Mouse (Mus musculus) lung, embryonic 14.5 days (tissue): ENCODE results near the gene Bscl2. TPM values are rescaled to one million over a fixed set of nuclear protein-coding genes. Genes with fewer than 3 reads are reported as not detected.

Experiments
- ATAC-seq: fragments of 200-750 bp; cut with Nextera tagmentation; 2 replicates; pipeline ENCODE4 v1.8.0; 2017; ENCODE audit warnings: mild to moderate bottlenecking, moderate TSS enrichment, moderate library complexity; ENCODE audit not compliant: insufficient read depth
- DNase-seq: peaks from one replicate; pipeline ENCODE4 v3.0.0-alpha.2; 2015
- H3K27ac ChIP-seq: fragments of 300-500 bp; sonication (generic); 2 replicates; pipeline ENCODE4 v1.5.1; 2014; ENCODE audit warnings: low read depth, mild to moderate bottlenecking, moderate library complexity
- H3K27me3 ChIP-seq: fragments of 300-500 bp; sonication (generic); 2 replicates; pipeline ENCODE4 v1.6.1; 2014; ENCODE audit warnings: low read length, control low read depth; ENCODE audit not compliant: insufficient read depth
- H3K36me3 ChIP-seq: fragments of 300-500 bp; sonication (generic); 2 replicates; pipeline ENCODE4 v1.6.1; 2014; ENCODE audit warnings: control low read depth; ENCODE audit not compliant: insufficient read depth
- H3K4me1 ChIP-seq: fragments of 300-500 bp; sonication (generic); 2 replicates; pipeline ENCODE4 v1.6.1; 2014; ENCODE audit warnings: antibody characterized with exemption, control low read depth; ENCODE audit not compliant: insufficient read depth
- H3K4me2 ChIP-seq: fragments of 300-500 bp; sonication (generic); 2 replicates; pipeline ENCODE4 v1.6.1; 2014; ENCODE audit warnings: mild to moderate bottlenecking
- H3K4me3 ChIP-seq: fragments of 300-500 bp; sonication (generic); 2 replicates; pipeline ENCODE4 v1.5.1; 2014; ENCODE audit warnings: low read depth, low read length
- H3K9ac ChIP-seq: fragments of 300-500 bp; sonication (generic); 2 replicates; pipeline ENCODE4 v1.6.1; 2014
- H3K9me3 ChIP-seq: fragments of 300-500 bp; sonication (generic); 2 replicates; pipeline ENCODE4 v1.6.1; 2016; ENCODE audit warnings: low read depth, low read length, control low read depth
- CTCF ChIP-seq: IDR thresholded peaks from 2 replicates; pipeline ENCODE4 v1.5.1; 2016; ENCODE audit warnings: antibody characterized with exemption, low read depth
- WGBS: fragments of 180-500 bp; shearing (Covaris S2); extraction: QIAGEN DNeasy Blood & Tissue Kit; methylation state at CpG from one replicate; pipeline ENCODE4 v1.1.7; 2014; 5-methylcytosine and 5-hydroxymethylcytosine counted together
- polyA plus RNA-seq: library from polyadenylated mRNA; unstranded; fragments of >200 nt; fragmentation: Nextera tagmentation; extraction: Ambion mirVana; gene quantifications from 2 replicates; pipeline ENCODE4 v1.2.1, GENCODE M21; 2014

Bscl2 gene
- polyA plus RNA-seq, 1 experiment from 2014 or later = 42.5 TPM

DNA sequence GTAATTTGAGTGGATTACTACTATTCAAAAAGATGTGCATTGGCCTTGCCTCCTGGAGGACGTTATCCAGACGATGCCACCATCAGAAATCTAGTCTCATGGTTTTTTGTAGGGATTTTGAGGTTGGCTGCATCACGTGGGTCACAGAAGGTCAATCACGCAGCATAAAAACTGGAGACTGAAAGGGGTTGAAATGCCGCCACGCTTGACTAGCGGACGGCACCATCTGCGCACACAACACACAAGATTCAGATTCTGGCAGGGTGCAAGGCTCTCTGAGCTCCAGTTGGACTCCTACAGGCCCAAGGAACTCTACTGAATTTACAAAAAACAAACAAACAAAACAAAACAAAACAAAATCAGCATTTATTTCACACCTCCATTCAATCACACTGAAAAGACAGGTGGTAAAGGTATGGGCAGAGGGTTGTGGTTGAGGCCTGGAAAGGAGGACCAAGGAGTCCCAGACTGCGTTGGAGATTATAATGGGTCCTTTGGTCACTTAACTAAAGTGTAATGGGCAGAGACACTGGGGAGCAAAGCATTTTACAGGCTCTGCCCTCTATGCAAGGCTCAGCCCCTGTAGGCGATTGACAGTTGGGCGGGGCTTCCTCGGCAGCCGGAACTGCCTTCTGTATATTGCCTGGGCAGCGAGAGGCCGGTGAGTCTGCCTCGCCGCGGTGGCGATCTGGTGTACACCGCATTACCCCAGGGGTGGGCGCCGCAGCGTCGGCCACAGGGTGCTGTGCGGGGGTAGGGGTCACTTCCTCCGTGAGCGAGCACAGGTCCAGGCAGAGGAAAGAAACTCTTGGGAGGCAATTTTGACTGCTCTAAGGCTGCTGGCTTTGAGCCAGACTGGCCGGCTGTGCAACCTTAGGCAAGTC is 2.9 kb downstream of the Bscl2 start:
- ATAC-seq (peak; percentile 35), DNase-seq (peak; percentile 85)
- Histone ChIP-seq H3K27me3 (no peaks in the 10 kb centered on the region), H3K36me3 (peaks cover 10% of the 10 kb centered on the region), H3K9ac (peak overlapping the region; percentile 61), H3K4me2 (peak overlapping the region; percentile 78), H3K4me3 (peak overlapping the region; percentile 47), H3K27ac (no peak overlapping the region), H3K4me1 (peaks cover 13% of the 10 kb centered on the region), H3K9me3 (no peaks in the 10 kb centered on the region)
- WGBS = 24% methylated on average over 29 of the region's 29 CpGs
- TF ChIP-seq CTCF = 0 out of 2 replicates have a peak, but pooled peaks have one; percentile 7

GRCm38 (mm10) chr19:8841012-8841411 is 3.7 kb downstream of the Bscl2 start:
- WGBS = 89% methylated on average over 7 of the region's 7 CpGs
- Histone ChIP-seq H3K4me2 (peak overlapping the region; percentile 78), H3K4me3 (peak overlapping the region; percentile 47), H3K36me3 (peaks cover 13% of the 10 kb centered on the region; the same call in 1 of the 2 replicates), H3K9me3 (no peaks in the 10 kb centered on the region), H3K27ac (no peak overlapping the region), H3K9ac (peak overlapping the region; percentile 61), H3K4me1 (peaks cover 13% of the 10 kb centered on the region), H3K27me3 (no peaks in the 10 kb centered on the region)
- no peak for ATAC-seq
- no peak for DNase-seq
- no peak for TF ChIP-seq CTCF

DNA sequence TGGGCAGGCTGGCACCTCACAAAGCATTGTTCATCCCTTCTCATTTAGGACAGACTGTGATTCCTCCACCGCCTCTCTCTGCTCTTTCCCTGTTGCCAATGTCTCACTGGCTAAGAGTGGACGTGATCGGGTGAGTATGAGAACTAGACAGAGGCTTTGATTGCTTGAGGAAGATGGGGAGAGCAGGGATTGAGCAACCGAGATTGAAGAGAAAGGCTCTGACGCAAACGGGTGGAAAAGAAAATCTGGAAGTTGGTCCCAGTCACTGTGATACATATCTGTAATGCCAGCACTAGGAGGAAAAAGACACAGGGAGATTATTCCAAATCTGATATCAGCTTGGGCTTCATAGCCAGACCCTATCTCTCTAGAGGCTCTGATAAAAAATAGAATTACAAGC is 5.7 kb downstream of the Bscl2 start:
- ATAC-seq (no peak), DNase-seq (no peak)
- WGBS = 83% methylated on average over 6 of the region's 6 CpGs
- no peaks in the 10 kb centered on the region for H3K9me3 ChIP-seq
- H3K36me3 ChIP-seq = peaks cover 32% of the 10 kb centered on the region; the same call in 1 of the 2 replicates
- H3K27me3 ChIP-seq = no peaks in the 10 kb centered on the region
- no peak for TF ChIP-seq CTCF
- H3K4me1 ChIP-seq = peaks cover 11% of the 10 kb centered on the region
- H3K4me2 ChIP-seq = no peak overlapping the region
- H3K4me3 ChIP-seq = no peak overlapping the region
- H3K27ac ChIP-seq = no peak overlapping the region
- H3K9ac ChIP-seq = no peak overlapping the region

DNA sequence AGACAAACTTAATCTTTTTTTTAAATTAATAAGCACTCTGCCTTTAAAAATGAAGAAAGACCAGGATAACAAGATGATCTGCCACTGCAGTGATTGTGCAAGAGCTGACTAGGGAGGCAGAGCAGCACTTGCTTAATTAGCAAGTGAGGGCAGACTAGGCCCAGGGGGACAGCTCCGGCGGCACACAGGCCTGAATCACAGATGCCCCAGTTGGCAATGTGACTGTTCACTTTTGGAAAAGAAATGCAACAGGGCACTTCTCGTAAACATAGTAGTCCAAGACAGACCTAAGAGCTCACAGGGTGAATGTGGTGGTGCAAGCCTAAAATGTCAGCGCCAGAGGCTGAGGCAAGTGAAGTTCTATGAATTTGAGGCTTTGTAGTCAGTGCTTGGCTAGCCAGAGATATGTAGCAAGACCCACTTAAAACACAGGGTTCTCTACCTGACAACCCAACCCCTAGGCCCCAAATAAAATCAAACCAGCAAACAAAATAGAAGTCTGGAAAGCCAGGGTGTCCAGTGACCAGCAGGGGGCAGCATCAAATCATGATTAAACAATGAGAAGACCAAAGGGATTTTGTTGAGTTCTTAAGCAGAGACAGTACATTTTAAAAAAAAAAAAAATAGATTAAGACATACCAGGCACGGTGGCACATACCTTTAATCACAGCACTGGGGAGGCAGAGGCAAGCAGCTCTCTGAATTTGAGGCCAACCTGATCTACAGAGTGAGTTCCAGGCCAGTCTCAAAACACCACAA is 7.3 kb downstream of the Bscl2 start:
- no peak overlapping the region for H3K4me2 ChIP-seq
- TF ChIP-seq CTCF = peak; percentile 80
- WGBS = 64% methylated on average over 5 of the region's 5 CpGs
- H3K4me3 ChIP-seq = no peak overlapping the region
- peak; percentile 93 for DNase-seq
- H3K27me3 ChIP-seq = no peaks in the 10 kb centered on the region
- no peaks in the 10 kb centered on the region for H3K9me3 ChIP-seq
- no peak overlapping the region for H3K27ac ChIP-seq
- peaks cover 32% of the 10 kb centered on the region; the same call in 1 of the 2 replicates for H3K36me3 ChIP-seq
- no peak for ATAC-seq
- no peak overlapping the region for H3K9ac ChIP-seq
- H3K4me1 ChIP-seq = no peaks in the 10 kb centered on the region

DNA sequence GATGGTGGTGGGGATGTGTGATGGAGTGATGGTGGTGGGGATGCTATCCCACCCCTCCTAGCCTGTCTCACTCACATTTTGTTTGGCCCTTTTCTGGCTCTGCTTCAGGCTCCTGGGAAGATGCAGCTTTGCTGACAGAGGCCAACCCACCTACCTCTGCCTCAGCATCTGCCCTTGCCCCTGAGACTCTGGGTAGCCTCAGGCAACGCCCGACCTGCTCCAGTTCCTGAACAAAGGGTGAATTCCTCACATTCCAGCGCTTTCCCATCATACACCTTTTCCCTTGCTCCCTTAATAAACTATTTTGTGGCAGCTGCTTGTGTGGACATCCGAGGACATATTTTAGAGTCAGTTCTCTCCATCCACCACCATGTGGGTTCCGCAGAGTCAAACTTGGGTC is 11.1 kb downstream of the Bscl2 start:
- WGBS = 67% methylated on average over 5 of the region's 5 CpGs
- no peak for TF ChIP-seq CTCF
- H3K27me3 ChIP-seq = no peaks in the 10 kb centered on the region

DNA sequence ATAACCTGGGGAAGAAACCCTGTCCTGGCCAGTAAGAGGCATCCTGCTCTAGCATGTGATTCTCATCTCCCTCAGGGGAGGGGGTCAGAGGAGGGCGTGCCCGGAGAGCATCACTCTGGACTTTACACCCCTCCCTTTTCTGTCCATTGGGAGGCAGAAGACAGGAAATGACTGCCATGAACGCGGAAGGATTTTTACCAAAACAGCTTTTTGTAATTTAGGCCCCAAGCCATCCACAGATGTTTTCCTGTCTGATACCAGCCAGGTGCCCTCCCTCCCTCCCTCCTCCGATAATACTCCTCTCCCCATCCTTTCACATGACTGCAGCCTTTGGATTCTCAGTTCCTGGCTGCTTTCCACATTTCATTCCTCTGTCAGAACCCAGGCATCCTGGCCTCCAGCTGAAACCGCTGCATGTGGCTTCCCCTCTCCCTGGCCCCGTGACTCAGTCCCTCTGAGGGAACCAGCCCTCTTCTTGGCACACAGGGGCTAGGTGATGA is 13.2 kb downstream of the Bscl2 start, which contains the start of gene Lrrn4cl:
Gene Lrrn4cl (plus strand): TSS at position 367 of the 500 bp plus-strand sequence.
- Histone ChIP-seq H3K27ac (peak within 1 kb of the TSS; percentile 27; the same call in 1 of the 2 replicates), H3K9me3 (no peaks in the 10 kb centered on the region), H3K9ac (peak within 1 kb of the TSS; percentile 20; the same call in 1 of the 2 replicates), H3K27me3 (no peaks in the 10 kb centered on the region), H3K4me2 (peak within 1 kb of the TSS; percentile 27; the same call in 1 of the 2 replicates), H3K4me1 (0 out of 2 replicates have a peak, but pooled peaks cover 7% of the 10 kb centered on the region), H3K4me3 (no peak within 1 kb of the TSS), H3K36me3 (peaks cover 24% of the 10 kb centered on the region; the same call in 1 of the 2 replicates)
- ATAC-seq (peak; percentile 87), DNase-seq (peak; percentile 74)
- WGBS = 16% methylated on average over 7 of the region's 7 CpGs
- TF ChIP-seq CTCF = no peak

More for the DNA sequence above, 11.1 kb downstream of the Bscl2 start:
- ATAC-seq = no peak
- no peak overlapping the region for H3K9ac ChIP-seq
- DNase-seq = no peak
- no peaks in the 10 kb centered on the region for H3K9me3 ChIP-seq
- peaks cover 25% of the 10 kb centered on the region; the same call in 1 of the 2 replicates for H3K36me3 ChIP-seq
- H3K4me2 ChIP-seq = no peak overlapping the region
- H3K4me1 ChIP-seq = 0 out of 2 replicates have a peak, but pooled peaks cover 7% of the 10 kb centered on the region
- H3K27ac ChIP-seq = no peak overlapping the region
- no peak overlapping the region for H3K4me3 ChIP-seq
